Mouse (Mus musculus): ENCODE measurements at regions not wholly inside any gene's neighbourhood (a gene's known extent, or its start where the extent isn't known, plus 50 kb on each side); places are given as distances from the start of the nearest gene placed in this dataset.

DNA sequence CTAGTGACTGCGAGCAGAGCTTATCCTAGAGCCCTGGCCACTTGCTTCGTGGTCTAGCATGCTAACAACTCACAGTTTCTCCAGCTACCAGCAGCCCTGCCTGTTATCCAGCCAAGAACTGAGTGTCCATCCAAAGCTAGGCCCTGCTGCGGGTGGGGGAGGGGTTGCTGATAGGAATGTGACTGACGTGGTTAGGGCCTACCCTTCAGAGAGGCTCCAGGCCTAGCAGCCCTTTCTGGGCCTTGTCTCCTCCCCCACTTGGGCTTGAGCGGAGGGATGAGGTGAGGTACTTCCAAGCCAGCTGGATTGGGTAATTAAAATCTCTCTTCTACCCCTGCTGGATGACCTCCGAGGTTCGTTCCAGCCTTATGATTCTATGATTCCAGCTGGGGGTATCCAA lies 79.2 kb downstream of the Efnb1 start:
- TF ChIP-seq CTCF (IDR thresholded peaks at IDR 0.05; ENCODE audit: control insufficient read depth, insufficient read depth, insufficient replicate concordance, low read depth, low read length) (no peak), POLR2A (IDR thresholded peaks at IDR 0.05; ENCODE audit: control insufficient read depth, low read depth, low read length) (no peak)
